Mouse (Mus musculus): ENCODE data around the gene Serpinb1b. TPM values are rescaled to one million over a fixed set of nuclear protein-coding genes. Genes with fewer than 3 reads are reported as not detected.
A peak's percentile ranks its signal among the peaks of the same experiment; 100 is the strongest.

Serpinb1b gene
- polyA plus RNA-seq, 1 experiment from 2014 or later: 1.5 TPM

DNA sequence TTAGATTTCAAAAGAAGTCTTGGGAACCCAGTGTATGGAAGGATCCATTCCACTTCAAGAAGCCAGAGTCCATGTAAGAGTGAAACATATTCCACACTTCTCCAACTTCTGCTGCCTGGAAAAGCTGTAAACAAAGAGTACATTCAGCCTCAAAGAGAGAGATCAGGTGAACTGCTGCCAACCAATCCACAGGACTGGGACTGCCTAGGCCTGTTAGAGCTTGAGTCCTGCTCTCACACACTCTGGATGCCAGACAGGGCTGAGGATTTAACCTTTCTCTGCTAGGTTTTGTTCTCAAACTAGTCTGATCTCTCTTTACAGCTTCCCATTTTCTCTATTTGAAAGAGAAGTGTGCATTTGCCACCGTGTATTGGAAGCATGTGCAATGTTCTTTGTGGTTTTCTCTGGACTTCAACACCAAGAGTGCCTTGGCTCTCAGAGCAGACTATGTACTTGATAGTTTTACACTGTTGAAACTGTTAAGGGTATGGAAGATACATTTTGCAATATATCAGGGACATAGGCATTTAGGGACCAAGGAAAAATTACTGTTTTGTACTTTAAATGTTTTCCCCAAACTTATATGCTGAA, 10.9 kb upstream of the Serpinb1b start:
- H3K27ac ChIP-seq (replicated peaks; ENCODE audit: low read depth, low read length): peak overlapping the region; percentile 78
- ATAC-seq (ENCODE audit: low read depth): peak; percentile 92
- peak; percentile 64 for DNase-seq (ENCODE audit: low spot score)
- no peaks in the 10 kb centered on the region for H3K36me3 ChIP-seq (ENCODE audit: control insufficient read depth, insufficient read depth, low read length)
- H3K27me3 ChIP-seq (replicated peaks; ENCODE audit: control insufficient read depth, insufficient read depth, low read length): no peaks in the 10 kb centered on the region
- H3K4me2 ChIP-seq (ENCODE audit: low read depth, low read length): no peak overlapping the region
- H3K9ac ChIP-seq (ENCODE audit: low read depth, low read length): no peak overlapping the region
- WGBS: 65% methylated on average over 1 of the region's 1 CpGs
- no peaks in the 10 kb centered on the region for H3K9me3 ChIP-seq (ENCODE audit: control insufficient read depth, low read length)
- no peak overlapping the region for H3K4me3 ChIP-seq (ENCODE audit: low read depth, low read length)
- H3K4me1 ChIP-seq (ENCODE audit: control insufficient read depth, insufficient read depth, low read length): no peaks in the 10 kb centered on the region

DNA sequence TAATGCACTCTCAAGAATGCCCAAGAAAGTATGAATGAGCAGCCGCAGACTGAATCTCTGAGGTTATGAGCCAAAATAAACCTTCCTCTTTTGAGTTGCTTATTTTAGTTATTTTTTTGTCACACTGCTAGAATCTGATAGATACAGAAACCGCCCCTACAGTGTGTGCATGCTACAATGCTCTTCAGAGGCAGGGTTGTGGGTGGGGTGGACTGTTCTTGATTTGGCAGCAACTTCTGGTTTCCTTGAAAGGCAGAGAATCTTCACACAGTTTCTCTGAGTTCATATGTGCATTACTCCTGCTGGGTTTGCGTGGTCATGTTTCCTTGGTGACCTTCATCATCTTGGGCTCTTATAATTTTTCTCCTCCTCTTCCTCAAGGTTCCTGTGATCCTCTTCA, 10.2 kb upstream of the Serpinb1b start:
- Histone ChIP-seq H3K4me1 (ENCODE audit: control insufficient read depth, insufficient read depth, low read length) (no peaks in the 10 kb centered on the region), H3K4me3 (ENCODE audit: low read depth, low read length) (no peak overlapping the region), H3K36me3 (ENCODE audit: control insufficient read depth, insufficient read depth, low read length) (no peaks in the 10 kb centered on the region), H3K27ac (replicated peaks; ENCODE audit: low read depth, low read length) (peak overlapping the region; percentile 78; the same call in 1 of the 2 replicates), H3K4me2 (ENCODE audit: low read depth, low read length) (no peak overlapping the region), H3K9ac (ENCODE audit: low read depth, low read length) (no peak overlapping the region), H3K27me3 (replicated peaks; ENCODE audit: control insufficient read depth, insufficient read depth, low read length) (no peaks in the 10 kb centered on the region), H3K9me3 (ENCODE audit: control insufficient read depth, low read length) (no peaks in the 10 kb centered on the region)
- DNase-seq (ENCODE audit: low spot score) (no peak), ATAC-seq (ENCODE audit: low read depth) (no peak)
- WGBS: 75% methylated on average over 3 of the region's 3 CpGs

- ATAC-seq (ENCODE audit: low read depth) (no peak), DNase-seq (ENCODE audit: low spot score) (no peak)
- Histone ChIP-seq H3K36me3 (ENCODE audit: control insufficient read depth, insufficient read depth, low read length) (no peaks in the 10 kb centered on the region), H3K9ac (ENCODE audit: low read depth, low read length) (no peak overlapping the region), H3K27ac (replicated peaks; ENCODE audit: low read depth, low read length) (no peak overlapping the region), H3K4me1 (ENCODE audit: control insufficient read depth, insufficient read depth, low read length) (no peaks in the 10 kb centered on the region), H3K4me2 (ENCODE audit: low read depth, low read length) (no peak overlapping the region), H3K27me3 (replicated peaks; ENCODE audit: control insufficient read depth, insufficient read depth, low read length) (no peaks in the 10 kb centered on the region), H3K9me3 (ENCODE audit: control insufficient read depth, low read length) (no peaks in the 10 kb centered on the region), H3K4me3 (ENCODE audit: low read depth, low read length) (no peak overlapping the region)
- WGBS: 83% methylated on average over 5 of the region's 5 CpGs
These were observed 6.6 kb upstream of the Serpinb1b start for GRCm38 (mm10) chr13:33071776-33072175.

DNA sequence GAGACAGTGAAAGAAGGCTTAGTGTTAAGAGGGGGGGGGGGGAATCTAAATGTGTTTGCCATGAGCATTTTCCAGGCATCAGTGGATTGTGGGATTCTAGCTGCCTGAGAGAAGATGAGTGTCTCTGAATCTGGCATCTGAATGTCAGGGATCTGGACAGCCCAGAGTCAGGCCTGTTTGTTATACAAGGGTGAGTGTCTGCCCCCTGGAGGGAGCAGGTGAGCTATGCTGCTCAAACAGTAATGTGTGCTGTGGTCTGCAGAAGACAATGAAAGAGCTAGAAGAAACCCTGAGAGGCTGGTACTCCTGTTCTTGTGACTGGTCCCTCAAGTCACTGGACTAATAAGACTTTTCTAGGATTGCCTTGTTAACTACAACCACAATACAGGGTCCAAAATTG, 4.3 kb upstream of the Serpinb1b start:
- DNase-seq (ENCODE audit: low spot score) (peak; percentile 68), ATAC-seq (ENCODE audit: low read depth) (peak; percentile 85)
- H3K9ac ChIP-seq (ENCODE audit: low read depth, low read length): no peak overlapping the region
- no peak overlapping the region for H3K27ac ChIP-seq (replicated peaks; ENCODE audit: low read depth, low read length)
- H3K4me2 ChIP-seq (ENCODE audit: low read depth, low read length): no peak overlapping the region
- H3K4me3 ChIP-seq (ENCODE audit: low read depth, low read length): no peak overlapping the region
- H3K27me3 ChIP-seq (replicated peaks; ENCODE audit: control insufficient read depth, insufficient read depth, low read length): no peaks in the 10 kb centered on the region
- no peaks in the 10 kb centered on the region for H3K9me3 ChIP-seq (ENCODE audit: control insufficient read depth, low read length)
- no peaks in the 10 kb centered on the region for H3K36me3 ChIP-seq (ENCODE audit: control insufficient read depth, insufficient read depth, low read length)
- no peaks in the 10 kb centered on the region for H3K4me1 ChIP-seq (ENCODE audit: control insufficient read depth, insufficient read depth, low read length)

DNA sequence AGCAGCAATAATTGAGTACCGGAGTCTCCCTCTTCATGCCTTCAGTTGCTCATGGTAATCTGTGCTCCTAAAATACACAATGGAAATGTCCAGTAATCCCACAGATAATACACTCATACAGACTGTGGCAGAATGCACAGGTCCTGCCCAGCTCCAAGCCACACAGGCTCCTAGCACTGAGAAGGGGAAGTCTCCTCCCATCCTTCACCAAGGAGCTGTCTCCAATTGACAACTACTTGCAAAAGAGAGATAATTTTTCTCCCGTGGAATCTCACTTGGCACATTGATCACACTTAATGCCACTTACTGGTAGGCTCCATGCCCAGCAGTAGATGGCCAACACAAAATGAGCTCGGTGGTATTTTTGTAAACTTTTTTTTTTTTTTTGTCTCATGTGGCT, 2.1 kb upstream of the Serpinb1b start:
- no peak for ATAC-seq (ENCODE audit: low read depth)

DNA sequence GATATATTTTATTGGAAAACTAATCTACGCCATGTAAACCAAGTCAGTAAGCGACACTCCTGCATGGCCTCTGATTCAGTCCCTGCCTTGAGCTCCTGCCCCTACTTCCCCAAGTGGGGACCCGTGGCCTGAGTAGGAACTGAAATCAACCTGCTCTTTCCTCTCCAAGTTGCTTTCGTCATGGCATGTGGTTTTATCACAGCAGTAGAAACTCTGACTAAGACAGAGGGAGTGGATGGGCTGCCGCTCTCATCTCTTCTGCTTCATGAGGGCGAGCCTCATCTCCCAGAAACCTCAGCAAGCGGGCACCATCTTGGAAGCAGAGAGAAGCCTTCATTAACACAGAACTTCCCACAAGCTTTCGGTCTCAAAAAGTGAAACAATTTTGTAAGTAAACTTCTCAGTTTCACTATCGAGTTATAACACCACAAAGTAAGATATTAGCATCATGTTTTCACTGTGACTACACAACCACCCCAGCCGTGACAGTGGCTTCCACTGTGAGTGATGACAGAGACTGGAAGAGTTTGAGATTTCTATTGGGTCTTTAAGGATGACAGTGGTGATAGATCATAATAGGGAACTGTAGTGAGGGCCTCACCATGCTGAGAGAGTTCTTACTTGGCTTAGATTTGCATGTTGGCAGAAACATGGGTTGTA, 1.2 kb upstream of the Serpinb1b start:
- no peaks in the 10 kb centered on the region for H3K27me3 ChIP-seq (replicated peaks; ENCODE audit: control insufficient read depth, insufficient read depth, low read length)
- no peak for DNase-seq (ENCODE audit: low spot score)
- no peaks in the 10 kb centered on the region for H3K9me3 ChIP-seq (ENCODE audit: control insufficient read depth, low read length)
- 83% methylated on average over 10 of the region's 10 CpGs for WGBS
- H3K9ac ChIP-seq (ENCODE audit: low read depth, low read length): no peak overlapping the region
- H3K36me3 ChIP-seq (ENCODE audit: control insufficient read depth, insufficient read depth, low read length): no peaks in the 10 kb centered on the region
- H3K4me3 ChIP-seq (ENCODE audit: low read depth, low read length): no peak overlapping the region
- no peak overlapping the region for H3K4me2 ChIP-seq (ENCODE audit: low read depth, low read length)
- H3K4me1 ChIP-seq (ENCODE audit: control insufficient read depth, insufficient read depth, low read length): no peaks in the 10 kb centered on the region
- no peak for ATAC-seq (ENCODE audit: low read depth)
- H3K27ac ChIP-seq (replicated peaks; ENCODE audit: low read depth, low read length): no peak overlapping the region

More for the DNA sequence above, 2.1 kb upstream of the Serpinb1b start:
- WGBS: 71% methylated on average over 3 of the region's 3 CpGs
- Histone ChIP-seq H3K9ac (ENCODE audit: low read depth, low read length) (no peak overlapping the region), H3K4me1 (ENCODE audit: control insufficient read depth, insufficient read depth, low read length) (no peaks in the 10 kb centered on the region), H3K27me3 (replicated peaks; ENCODE audit: control insufficient read depth, insufficient read depth, low read length) (no peaks in the 10 kb centered on the region), H3K4me2 (ENCODE audit: low read depth, low read length) (no peak overlapping the region), H3K4me3 (ENCODE audit: low read depth, low read length) (no peak overlapping the region), H3K36me3 (ENCODE audit: control insufficient read depth, insufficient read depth, low read length) (no peaks in the 10 kb centered on the region), H3K9me3 (ENCODE audit: control insufficient read depth, low read length) (no peaks in the 10 kb centered on the region), H3K27ac (replicated peaks; ENCODE audit: low read depth, low read length) (no peak overlapping the region)
- DNase-seq (ENCODE audit: low spot score): no peak

- no peaks in the 10 kb centered on the region for H3K9me3 ChIP-seq (ENCODE audit: control insufficient read depth, low read length)
- no peaks in the 10 kb centered on the region for H3K4me1 ChIP-seq (ENCODE audit: control insufficient read depth, insufficient read depth, low read length)
- ATAC-seq (ENCODE audit: low read depth) (peak; percentile 68), DNase-seq (ENCODE audit: low spot score) (peak; percentile 72)
- no peak overlapping the region for H3K9ac ChIP-seq (ENCODE audit: low read depth, low read length)
- no peaks in the 10 kb centered on the region for H3K27me3 ChIP-seq (replicated peaks; ENCODE audit: control insufficient read depth, insufficient read depth, low read length)
- no peak overlapping the region for H3K4me3 ChIP-seq (ENCODE audit: low read depth, low read length)
- no peaks in the 10 kb centered on the region for H3K36me3 ChIP-seq (ENCODE audit: control insufficient read depth, insufficient read depth, low read length)
- H3K4me2 ChIP-seq (ENCODE audit: low read depth, low read length): peak overlapping the region; percentile 30
- WGBS: 17% methylated on average over 6 of the region's 6 CpGs
- H3K27ac ChIP-seq (replicated peaks; ENCODE audit: low read depth, low read length): no peak overlapping the region
These were observed 1.0 kb downstream of the Serpinb1b start for GRCm38 (mm10) chr13:33079391-33079790.

- Histone ChIP-seq H3K9ac (ENCODE audit: low read depth, low read length) (no peak overlapping the region), H3K27ac (replicated peaks; ENCODE audit: low read depth, low read length) (no peak overlapping the region), H3K27me3 (replicated peaks; ENCODE audit: control insufficient read depth, insufficient read depth, low read length) (no peaks in the 10 kb centered on the region), H3K9me3 (ENCODE audit: control insufficient read depth, low read length) (no peaks in the 10 kb centered on the region), H3K4me3 (ENCODE audit: low read depth, low read length) (no peak overlapping the region), H3K4me2 (ENCODE audit: low read depth, low read length) (no peak overlapping the region), H3K4me1 (ENCODE audit: control insufficient read depth, insufficient read depth, low read length) (0 out of 2 replicates have a peak, but pooled peaks cover 6% of the 10 kb centered on the region), H3K36me3 (ENCODE audit: control insufficient read depth, insufficient read depth, low read length) (no peaks in the 10 kb centered on the region)
- WGBS: 15% methylated on average over 3 of the region's 3 CpGs
- peak; percentile 14 for DNase-seq (ENCODE audit: low spot score)
- ATAC-seq (ENCODE audit: low read depth): no peak
These were observed 2.0 kb downstream of the Serpinb1b start for GRCm38 (mm10) chr13:33080356-33080755.

DNA sequence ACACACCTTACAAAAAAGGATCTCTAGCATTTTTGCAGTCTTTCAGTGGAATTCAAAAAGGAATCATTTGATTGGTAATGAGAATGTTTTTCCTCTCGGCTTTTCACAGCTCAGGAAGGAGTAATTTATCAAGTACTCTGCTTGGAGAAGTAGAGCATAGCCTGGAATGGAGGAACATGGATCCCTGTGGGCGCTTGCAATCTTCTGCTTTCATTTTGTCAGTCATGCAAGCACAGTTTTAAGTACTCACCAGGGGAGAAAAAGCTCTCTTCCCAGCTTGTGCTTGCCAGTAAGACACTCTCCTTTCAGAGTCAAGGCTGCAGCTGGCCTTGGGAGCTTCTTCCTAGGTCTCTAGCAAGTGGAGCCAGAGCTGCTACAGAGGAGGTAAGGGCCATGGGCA, 5.5 kb downstream of the Serpinb1b start:
- H3K9ac ChIP-seq (ENCODE audit: low read depth, low read length): no peak overlapping the region
- 0 out of 2 replicates have a peak, but pooled peaks cover 9% of the 10 kb centered on the region for H3K4me1 ChIP-seq (ENCODE audit: control insufficient read depth, insufficient read depth, low read length)
- H3K27me3 ChIP-seq (replicated peaks; ENCODE audit: control insufficient read depth, insufficient read depth, low read length): no peaks in the 10 kb centered on the region
- DNase-seq (ENCODE audit: low spot score) (no peak), ATAC-seq (ENCODE audit: low read depth) (no peak)
- H3K4me3 ChIP-seq (ENCODE audit: low read depth, low read length): no peak overlapping the region
- no peak overlapping the region for H3K27ac ChIP-seq (replicated peaks; ENCODE audit: low read depth, low read length)
- H3K36me3 ChIP-seq (ENCODE audit: control insufficient read depth, insufficient read depth, low read length): no peaks in the 10 kb centered on the region
- H3K9me3 ChIP-seq (ENCODE audit: control insufficient read depth, low read length): no peaks in the 10 kb centered on the region
- H3K4me2 ChIP-seq (ENCODE audit: low read depth, low read length): no peak overlapping the region
- WGBS: 63% methylated on average over 2 of the region's 2 CpGs

Data from embryonic facial prominence, embryonic 14.5 days (tissue).